Mouse (Mus musculus): ENCODE data around the gene Ube2v1. TPM values are rescaled to one million over a fixed set of nuclear protein-coding genes. Genes with fewer than 3 reads are reported as not detected.

The Ube2v1 gene
- total RNA-seq, 2 experiments from 2014 or later = 208 to 231 TPM

- DNase-seq = no peak
Observed at GRCm38 (mm10) chr2:167562101-167562500, 69.8 kb downstream of the Ube2v1 start.

GRCm38 (mm10) chr2:167559413-167559812 is 72.5 kb downstream of the Ube2v1 start:
- DNase-seq = no peak

Small RNAs within 50 kb of the gene (microRNA-seq; reads per million reads assigned to microRNA genes)
- gene Gm22355 = 0 reads per million in 2 experiments

Other genes with a start within 250 kb of the Ube2v1 start
- 10 to 100 TPM; 28.3 to 34.1 TPM for gene Slc9a8, start 210.4 kb downstream of the Ube2v1 start, total RNA-seq (2021)
- gene Rnf114, start 139.4 kb downstream of the Ube2v1 start, total RNA-seq (2021) = 10 to 100 TPM; 48.4 to 51.1 TPM
- gene Spata2, start 139.2 kb downstream of the Ube2v1 start, total RNA-seq (2021) = 10 to 100 TPM; 77.8 to 83.1 TPM
- gene Snai1, start 93.9 kb downstream of the Ube2v1 start, total RNA-seq (2021) = under 1 TPM; 0.50 to 0.94 TPM
- 10 to 100 TPM; 39.4 to 47.0 TPM for gene Gm20431, start 29.4 kb upstream of the Ube2v1 start, total RNA-seq (2021)
- gene Cebpb, start 56.8 kb upstream of the Ube2v1 start, total RNA-seq (2021) = 10 to 100 TPM; 32.6 to 34.3 TPM
- 10 to 100 TPM; 46.2 to 51.6 TPM for gene Tmem189, start 57.7 kb upstream of the Ube2v1 start, total RNA-seq (2021)

All from layer of hippocampus, postnatal 36 days (tissue).